Comparison of ENCODE assay signal across 15 mouse cellular contexts in genomic region chrX:99689761-99690160, GRCm38 (mm10).
"Had no signal": no experiment of that assay in that cellular context is flagged by ENCODE, and none has a peak within 500 bp of the region (broad histone marks: within the 10 kb centered on the region; RNA-seq: fewer than 3 reads in every experiment).

No protein-coding gene starts in this region.

- H3K4me1 ChIP-seq: neural tube, embryonic 12.5 days; neural tube, embryonic 13.5 days; neural tube, embryonic 15.5 days; stomach, embryonic 15.5 days had no signal

- H3K9ac ChIP-seq: neural tube, embryonic 12.5 days; neural tube, embryonic 13.5 days; neural tube, embryonic 15.5 days; stomach, embryonic 15.5 days had no signal

- DNase-seq: retina, postnatal 1 day; right cerebral cortex, postnatal 14 days; right cerebral cortex, postnatal 4 days; spleen, adult 18-20 months; thymus, adult 18-20 months; thymus, adult 2 months; thymus, postnatal 14 days; thymus, postnatal 25 days; thymus, postnatal 36 days; thymus, postnatal 4 days had no signal

- H3K4me3 ChIP-seq: neural tube, embryonic 12.5 days; neural tube, embryonic 13.5 days; neural tube, embryonic 15.5 days; stomach, embryonic 15.5 days had no signal

- H3K9me3 ChIP-seq: neural tube, embryonic 12.5 days; neural tube, embryonic 13.5 days; neural tube, embryonic 15.5 days; stomach, embryonic 15.5 days had no signal

- H3K36me3 ChIP-seq: neural tube, embryonic 12.5 days; neural tube, embryonic 13.5 days; neural tube, embryonic 15.5 days; stomach, embryonic 15.5 days had no signal

- H3K27ac ChIP-seq: neural tube, embryonic 12.5 days; neural tube, embryonic 13.5 days; neural tube, embryonic 15.5 days; stomach, embryonic 15.5 days; stomach, postnatal 0 days had no signal

- H3K27me3 ChIP-seq: neural tube, embryonic 12.5 days had no signal
